Mouse (Mus musculus): ENCODE results near the gene Simc1.

Gene Simc1

DNA sequence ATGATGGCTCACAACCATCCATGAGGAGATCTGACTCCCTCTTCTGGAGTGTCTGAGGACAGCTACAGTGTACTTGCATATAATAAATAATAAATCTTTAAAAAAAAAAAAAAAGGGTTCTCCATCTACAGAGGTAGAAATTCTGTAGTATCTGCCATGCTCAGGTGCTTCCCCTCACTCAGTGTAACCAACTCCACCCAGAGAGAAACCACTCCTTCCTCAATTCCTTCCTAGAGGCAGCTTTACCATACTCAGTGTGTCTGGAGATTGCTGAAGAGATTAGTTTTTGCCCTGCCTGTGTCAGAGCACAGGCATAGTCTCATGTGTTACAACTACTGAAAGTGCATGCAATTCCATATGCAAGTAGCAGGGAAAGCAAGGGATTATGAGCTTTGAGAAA is 28.6 kb downstream of the Simc1 start:
- DNase-seq (ENCODE audit: low read depth, low spot score), result no peak

DNA sequence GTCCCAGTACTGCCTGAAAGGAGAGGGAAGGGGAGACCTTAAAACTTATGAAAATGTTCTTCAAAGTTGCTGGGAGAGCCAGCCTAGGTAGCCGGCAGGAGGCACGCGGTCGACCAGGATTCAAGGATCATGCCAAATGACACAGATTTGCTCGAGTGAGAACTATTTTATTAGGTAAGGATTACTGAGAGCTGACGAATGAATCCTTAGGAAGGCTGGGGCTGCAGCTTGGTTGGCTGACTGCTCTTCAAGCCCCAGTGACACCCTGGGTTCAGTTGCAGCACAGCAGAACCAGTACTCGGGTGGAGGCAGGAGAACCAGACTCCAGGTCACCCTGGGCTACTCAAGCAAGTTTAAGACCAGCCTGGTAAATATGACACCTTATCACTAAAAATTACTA is 44.5 kb downstream of the Simc1 start:
- no peak for DNase-seq (ENCODE audit: low read depth, low spot score)

DNA sequence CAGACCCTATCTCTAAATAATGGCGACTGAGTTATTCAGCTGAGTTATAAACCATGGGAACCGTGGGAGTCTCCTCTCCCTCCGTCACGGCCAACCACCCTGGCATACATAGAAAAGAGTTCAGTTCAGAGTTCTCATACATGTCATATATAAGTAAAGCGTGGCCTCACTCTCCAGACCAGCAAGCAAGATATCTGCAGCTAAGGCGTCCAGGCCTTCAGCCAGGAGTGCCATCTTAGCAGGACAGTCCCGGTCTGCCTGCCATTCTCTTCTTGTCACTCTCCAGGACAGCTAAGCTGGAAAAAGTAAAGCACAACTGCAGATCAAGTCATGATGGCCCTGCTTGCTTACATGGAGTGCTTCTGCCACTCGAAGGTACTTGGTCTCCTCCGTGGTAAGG is 52.6 kb downstream of the Simc1 start:
- no peak for DNase-seq (ENCODE audit: low read depth, low spot score)

DNA sequence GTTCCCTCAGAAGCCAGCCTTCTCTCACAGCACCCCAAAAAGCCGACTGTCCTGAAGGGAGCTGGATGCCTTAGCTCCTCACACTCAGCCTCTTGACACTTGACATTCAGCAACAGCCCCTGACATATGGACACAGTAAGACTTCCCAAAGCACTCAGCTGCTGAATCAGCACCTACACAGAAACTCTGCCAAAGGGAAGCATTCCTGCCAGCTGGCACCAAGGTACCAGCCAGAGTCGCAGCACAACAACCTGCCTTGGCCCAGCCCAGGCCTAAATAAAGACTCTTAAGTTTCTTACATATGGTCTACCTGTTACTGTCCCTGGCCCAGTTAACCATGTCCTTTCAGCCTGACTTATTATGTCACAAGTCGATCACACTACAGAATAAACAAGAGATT is 53.2 kb downstream of the Simc1 start:
- no peak for DNase-seq (ENCODE audit: low read depth, low spot score)

DNA sequence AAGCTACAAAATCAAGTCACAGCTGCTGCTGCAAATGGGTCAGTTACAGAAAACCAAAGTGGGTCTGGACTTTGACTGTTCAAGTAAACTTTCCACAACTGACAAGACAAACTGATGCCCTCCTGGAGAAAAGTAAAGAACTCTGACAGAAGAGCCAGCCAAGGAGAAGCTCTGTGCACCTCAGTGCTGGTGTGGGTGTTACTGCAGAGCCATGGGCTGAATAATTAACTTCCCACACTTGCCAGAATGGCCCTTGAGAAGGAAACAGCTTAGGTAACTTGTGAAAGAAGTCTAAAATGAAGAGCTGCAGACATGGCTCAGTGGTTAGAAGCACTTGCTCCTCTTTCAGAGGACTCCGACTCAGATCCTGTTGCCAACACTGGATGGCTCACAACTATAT is 54.1 kb downstream of the Simc1 start:
- no peak for DNase-seq (ENCODE audit: low read depth, low spot score)

DNA sequence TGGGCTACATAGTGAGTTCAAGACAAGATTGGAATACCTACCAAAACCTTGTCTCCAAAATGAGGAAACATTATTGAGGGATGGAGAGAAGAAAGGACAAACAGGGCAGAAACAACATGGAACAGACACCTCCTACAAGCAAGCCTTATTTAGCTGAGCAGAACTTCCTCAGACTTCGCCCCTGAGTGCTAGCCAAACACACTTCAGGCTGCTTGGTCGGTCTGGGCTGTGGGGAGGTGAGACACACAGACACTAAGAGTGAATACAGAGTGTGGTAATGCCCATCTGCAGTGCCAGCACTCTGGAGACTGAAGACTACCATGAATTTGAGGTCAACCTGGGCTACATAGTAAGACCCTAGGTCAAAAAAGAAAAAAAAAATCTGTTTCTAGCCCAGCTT is 56.1 kb downstream of the Simc1 start:
- DNase-seq (ENCODE audit: low read depth, low spot score), result no peak

DNA sequence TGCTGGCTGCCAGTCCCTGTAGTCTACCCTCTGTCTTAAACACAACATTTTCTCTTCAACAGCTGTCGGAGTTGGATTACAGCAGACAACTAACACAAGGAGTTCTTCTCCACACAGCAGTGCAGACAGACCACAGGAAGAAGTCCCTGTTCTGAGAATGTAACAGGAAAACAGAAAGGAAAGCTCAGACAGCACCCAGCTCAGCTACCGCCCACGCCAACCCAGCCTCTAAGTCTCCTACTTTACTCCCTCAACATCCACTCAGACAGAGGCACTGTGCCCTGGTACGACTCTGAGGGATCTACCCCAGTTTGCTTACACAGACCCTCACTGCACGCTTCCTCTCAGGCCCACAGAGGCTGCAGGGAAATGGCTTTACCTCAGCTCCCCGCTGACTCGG is 57.0 kb downstream of the Simc1 start:
- DNase-seq (ENCODE audit: low read depth, low spot score), result no peak

DNA sequence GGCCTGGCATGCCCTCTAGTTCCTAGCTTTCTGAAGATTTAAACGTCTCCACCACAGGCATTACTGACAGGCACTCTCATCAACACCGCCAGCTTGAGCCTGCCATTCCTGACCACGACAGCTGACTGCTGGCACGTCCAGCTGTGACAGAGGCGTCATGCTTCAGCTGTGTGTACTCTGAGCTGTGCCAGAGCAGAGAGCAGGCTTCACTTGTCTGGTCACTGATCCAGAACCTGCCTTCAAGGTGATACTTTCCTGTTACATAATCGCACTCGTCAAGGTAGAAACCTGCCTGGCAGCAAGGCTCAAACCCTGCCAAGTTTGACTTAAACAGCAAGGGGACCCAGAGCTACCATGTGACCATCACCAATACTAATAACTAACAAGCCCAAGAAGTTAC is 59.0 kb downstream of the Simc1 start:
- no peak for DNase-seq (ENCODE audit: low read depth, low spot score)

DNA sequence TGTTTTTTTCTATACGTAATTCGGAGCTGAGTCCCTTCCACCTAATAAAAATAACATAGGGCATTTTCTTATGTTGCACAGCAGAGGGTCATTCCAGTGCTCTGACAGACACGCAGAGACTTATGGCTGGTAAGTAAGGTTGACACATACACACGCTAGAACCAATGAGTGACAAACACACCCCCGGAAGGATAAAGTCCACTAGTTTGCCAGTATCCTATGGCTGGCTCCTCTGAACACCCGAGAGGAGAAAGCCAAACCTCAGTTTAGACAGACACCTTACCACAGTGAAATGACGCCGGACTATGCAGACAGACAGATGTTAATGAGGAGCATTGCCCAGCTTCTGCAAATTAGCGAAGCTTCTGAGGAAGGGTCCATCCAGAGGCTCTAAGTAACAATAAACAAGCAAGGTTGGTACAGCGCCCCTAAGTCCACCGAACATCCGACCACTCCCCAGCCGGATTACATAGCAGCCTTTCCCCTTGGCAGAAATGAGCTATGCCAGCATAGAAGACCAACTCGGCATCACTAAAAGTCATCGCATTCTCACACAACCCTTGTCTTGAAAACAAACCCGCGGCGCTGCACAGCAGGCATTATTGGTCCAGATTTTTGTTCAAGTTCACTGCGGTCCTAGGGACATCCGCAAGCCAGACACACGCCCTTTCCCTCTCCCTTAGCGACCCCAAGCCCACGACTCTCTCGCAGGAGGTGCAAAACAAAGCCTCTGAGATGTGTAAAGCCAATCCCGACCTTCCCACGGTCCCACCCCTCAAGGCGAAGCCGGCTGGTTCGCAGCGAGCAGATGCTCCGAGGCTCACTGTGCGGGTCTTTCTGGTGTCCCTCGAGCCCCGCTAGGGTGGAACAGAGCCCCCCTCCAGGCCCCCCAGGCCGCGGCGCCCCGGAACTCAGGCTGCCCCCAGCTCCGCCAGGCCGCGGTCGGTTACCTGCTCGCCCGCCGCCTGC is 60.9 kb downstream of the Simc1 start:
- DNase-seq (ENCODE audit: low read depth, low spot score), result no peak

DNA sequence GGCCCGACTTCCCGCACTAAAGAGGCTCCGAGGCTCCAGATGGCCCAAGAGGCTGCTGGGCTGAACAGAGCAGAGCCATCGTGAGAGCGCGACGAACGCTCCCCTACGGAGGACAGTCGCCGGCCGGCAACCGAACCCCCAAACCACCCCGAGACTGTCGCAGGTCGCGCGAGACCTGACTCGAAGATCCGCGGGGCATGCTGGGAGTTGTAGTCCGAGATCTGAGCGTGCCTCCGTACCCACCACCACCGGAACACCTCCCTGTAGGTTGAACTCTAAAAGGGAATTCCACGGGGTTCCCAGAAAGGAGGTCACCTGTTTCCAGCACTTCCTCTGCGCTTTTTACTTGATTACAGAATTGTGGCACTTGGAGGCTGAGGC is 61.6 kb downstream of the Simc1 start, which contains the start of gene 4833439L19Rik:
Gene 4833439L19Rik, minus strand, starts transcription at position 235 of the 381 bp plus-strand sequence.
- peak; percentile 84 for DNase-seq (ENCODE audit: low read depth, low spot score)

DNA sequence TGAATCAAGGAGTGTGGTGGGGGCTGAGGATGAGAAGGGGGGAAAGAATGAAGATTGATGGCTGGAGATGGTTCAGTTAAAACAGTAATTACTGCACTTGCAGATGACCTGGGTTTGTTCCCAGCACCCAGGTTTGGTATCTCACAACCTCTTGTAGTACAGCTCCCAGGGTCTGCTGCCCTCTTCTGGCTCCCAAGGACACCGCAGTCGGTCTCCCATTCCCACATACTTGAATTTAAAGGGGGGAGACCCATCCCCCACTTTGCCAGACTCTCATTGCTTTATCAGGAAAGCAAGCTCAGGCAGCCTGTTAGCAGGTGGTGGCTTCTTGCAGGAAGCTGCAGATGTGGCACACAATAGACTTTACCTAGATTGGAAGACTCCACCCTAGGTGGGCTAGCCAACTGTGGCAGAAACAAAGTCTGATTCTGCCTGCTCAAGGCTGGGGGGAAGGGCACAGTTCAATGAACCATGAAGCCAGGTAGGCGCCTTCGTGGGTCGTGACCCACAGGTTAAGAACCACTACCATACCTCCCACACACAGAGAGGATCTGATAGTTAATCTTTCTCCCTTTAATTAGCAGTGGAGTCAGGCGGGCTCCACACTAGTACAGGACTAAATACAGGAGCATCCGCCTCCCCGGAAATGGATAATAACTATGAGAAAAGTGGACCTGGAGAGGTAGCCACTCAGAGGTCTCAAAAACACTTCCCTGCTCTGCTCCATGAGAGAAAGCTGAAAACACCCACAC is 62.2 kb downstream of the Simc1 start:
- DNase-seq (ENCODE audit: low read depth, low spot score), result no peak

DNA sequence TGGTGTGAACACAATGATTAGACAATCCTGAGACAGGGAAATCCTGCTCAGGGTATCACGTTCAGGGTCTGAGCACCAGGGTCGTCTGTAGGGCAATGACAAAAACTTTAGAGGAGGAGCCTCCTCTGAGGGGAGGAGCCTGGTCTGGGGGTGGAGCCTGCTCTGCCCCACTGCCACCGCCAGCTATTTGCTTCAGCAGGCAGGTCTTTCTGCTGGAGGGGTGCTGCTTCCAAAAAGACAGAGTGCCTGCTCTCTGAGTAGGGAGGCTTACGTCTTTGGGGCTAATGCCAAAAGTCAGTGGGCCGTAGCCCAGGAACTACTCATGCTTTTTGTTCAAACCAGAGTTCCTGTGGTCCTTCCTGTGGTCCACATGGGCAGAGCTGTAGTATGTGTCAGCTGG is 64.8 kb downstream of the Simc1 start:
- no peak for DNase-seq (ENCODE audit: low read depth, low spot score)

DNA sequence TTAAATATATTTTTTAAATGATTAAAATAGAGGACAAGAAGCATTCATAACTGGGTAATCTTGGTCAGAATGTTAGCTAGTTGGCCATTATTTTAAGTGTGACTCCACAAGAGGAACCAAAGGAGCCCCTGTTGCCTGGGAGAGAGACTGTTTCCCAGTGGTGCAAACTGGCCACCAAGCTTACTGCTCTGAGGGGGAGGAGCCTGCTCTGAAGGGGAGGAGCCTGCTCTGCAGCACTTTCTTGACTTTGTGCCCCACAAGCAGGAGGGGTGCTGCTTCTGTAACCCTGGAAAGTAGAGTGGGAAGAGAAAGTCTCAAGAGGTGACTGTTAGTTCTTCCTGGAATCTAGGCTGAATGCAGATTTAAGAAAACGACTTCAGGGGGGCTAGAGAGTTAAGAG is 65.7 kb downstream of the Simc1 start:
- DNase-seq (ENCODE audit: low read depth, low spot score), result no peak

DNA sequence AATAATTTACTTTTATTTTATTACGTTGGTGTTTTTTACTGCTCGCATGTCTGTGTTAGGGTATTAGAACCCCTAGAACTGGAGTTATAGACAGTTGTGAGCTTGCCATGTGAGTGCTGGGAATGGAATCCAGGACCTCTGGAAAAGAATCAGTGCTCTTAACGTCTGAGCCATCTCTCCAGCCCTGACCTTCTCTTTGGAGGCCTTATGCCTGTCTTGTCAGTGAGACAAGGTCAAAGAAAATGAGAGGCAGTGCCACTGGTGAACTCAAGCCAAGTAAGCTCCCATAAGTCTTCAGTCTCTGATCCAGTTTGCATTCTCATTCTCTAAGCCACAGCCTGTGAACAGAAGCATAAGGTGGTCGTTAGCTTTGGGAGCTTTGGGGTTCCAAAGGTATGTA is 67.2 kb downstream of the Simc1 start:
- no peak for DNase-seq (ENCODE audit: low read depth, low spot score)

DNA sequence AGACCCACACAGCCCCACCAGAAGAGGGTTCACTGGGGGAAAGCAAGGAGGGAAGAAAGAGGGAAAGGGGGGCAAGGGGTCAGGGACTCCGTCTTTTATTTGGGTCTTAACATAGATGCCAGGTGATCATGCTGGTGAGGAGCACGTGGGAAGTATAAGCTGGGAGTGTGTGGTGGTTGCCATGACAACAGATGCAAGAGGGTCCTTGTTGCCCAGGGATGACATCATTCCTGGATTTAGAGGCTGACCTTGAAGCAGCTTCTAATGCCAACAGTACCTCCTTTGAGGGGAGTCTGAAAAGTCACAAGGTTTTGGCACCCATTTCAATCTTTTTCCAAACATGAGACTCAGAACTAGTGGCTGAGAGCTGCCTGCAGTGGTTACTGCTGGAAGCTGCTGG is 68.1 kb downstream of the Simc1 start:
- DNase-seq (ENCODE audit: low read depth, low spot score), result no peak

DNA sequence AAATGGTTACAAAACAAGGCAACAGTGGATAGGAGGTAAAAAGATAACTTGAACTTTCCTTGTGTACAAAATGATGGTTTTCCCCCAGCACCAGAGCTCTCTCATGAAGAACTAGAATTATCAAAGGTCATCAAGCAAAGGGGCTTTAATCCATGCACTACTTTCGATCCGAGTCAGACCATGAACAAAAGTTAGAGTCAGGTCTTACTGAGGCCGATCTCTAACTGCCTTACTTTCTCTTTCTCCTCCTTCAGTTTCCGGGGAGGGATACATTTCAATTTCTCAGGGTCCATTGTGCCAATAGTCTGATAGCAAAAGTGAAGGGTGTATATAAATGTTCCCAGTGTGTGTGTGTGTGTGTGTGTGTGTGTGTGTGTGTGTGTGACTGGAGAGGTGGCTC is 69.0 kb downstream of the Simc1 start:
- no peak for DNase-seq (ENCODE audit: low read depth, low spot score)

DNA sequence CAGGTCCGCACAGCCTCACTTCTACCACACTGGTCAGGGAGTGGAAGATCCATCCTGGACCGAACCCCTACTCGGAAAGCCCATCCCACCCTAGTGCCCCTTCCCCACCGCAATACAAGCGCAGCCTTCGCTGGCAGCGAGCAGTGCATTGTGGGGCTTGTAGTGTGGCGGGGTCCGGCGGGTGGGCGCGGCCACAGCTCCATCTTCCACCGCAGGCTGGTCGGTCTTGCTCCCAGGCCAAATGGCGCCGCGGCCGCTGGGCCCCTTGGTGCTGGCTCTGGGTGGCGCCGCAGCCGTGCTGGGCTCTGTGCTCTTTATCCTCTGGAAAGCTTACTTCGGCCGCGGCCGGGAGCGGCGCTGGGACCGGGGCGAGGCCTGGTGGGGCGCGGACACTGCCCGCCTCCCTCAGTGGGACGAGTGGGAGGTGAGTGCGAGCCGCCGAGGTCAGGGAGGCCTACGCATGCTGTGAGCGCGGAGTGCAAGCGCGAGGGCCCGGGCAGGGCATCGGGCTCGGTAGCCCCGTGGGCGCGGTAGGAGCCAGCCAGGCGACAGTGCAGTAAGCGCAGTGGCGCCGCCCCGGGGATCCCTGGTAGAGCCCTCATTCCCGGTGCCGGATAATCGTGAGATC is 71.4 kb downstream of the Simc1 start, which contains the start of gene Arl10:
Gene Arl10, plus strand, starts transcription at position 162 of the 628 bp plus-strand sequence.
- DNase-seq (ENCODE audit: low read depth, low spot score), result no peak

DNA sequence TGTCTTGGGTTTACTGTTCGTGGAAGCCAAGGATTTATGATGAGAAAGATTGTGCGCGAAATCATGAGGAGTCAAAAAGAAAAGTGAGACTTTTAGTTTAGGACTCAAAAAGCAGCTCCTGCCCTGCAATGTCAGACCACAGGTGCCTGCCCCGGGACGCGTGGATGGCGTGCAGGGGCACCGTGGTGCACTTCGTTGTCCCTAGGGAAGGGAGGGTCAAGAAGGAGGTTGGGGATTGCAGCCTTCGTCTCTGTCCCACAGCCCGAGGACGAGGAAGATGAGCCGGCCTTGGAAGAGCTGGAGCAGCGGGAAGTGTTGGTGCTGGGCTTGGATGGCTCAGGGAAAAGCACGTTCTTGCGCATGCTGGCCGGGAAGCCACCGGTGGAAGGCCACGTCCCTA is 71.9 kb downstream of the Simc1 start:
- DNase-seq (ENCODE audit: low read depth, low spot score), result no peak

DNA sequence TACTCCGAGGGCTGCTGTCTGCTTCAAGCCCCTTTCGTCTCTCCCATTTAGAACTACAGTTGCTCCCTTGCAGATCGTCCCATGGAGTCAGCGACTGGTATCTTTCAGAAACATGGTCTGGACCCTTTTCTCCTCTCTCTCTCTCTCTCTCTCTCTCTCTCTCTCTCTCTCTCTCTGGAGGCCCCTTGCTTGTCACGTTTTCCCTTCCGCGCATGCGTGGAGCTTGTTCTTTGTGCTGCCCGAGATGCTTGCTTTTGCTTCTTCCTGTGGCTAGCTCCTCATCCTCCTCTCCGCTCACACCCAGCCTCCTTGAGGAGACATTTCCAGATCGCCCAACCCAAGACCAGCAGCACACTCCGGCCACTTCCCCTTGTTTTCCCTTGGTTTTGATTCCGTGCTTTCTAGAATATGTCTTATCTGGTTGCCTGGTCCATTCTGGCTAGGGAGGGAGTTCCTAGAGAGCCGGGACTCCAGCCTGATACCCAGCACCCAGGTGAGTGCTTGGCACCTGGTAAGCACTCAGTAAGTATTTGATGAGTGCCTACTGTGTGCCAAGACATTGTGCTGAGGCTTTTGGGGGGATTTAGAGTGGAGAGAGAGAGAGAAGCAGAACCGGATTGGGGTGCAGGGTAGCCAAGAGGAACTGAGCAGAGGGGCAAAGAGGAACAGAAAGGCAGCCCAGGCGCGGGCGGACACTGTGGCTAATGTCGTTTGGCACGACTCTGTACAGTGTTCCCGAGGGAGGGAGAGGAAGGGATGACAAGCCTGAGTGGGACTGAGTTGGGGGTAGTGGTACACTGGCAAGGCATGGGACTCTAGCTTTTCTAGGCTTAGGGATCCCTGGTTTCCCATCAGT is 74.3 kb downstream of the Simc1 start:
- DNase-seq (ENCODE audit: low read depth, low spot score), result no peak

DNA sequence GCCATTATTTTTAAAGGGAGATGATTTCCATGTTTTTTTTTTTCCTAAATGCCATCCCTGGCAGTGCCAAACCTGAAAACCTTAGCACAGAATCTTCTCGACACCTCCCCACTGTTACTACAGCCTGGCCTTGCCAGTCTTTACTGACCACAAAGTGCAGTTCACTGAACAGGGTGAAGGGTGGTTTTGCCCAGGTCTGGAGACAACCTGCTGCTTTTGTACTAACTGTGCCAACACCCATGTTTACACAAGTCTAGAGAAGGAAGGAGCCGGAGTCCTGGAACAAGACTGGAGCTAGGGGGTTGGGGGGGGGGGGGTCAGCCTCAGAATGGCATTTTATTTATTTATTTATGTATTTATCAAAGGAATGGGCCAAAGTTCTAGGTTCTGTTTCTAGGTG is 77.8 kb downstream of the Simc1 start:
- DNase-seq (ENCODE audit: low read depth, low spot score), result no peak

DNA sequence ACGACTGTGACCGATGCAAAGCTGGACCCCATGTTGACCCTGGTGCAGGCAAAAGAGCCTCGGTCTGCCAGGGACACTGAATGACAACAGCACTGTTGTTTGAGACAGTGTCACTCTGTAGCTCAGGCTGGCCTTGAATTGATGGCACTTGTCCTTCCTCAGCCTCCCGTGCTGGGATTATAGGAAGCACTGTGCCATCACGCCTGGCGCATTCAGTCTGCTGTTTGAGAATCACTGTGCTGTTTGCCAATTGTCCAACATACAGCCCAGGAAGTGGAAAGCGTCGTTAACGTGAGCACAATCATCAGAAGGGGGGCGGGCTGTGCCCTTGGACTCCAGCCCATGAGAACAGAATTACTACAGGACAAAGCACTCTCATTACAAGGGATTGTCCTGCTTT is 78.5 kb downstream of the Simc1 start:
- no peak for DNase-seq (ENCODE audit: low read depth, low spot score)

Measured in c-Kit-negative CD71-positive TER-119-positive erythroid progenitor cells, embryonic 14.5 days (primary cell).